Mouse (Mus musculus): ENCODE data around the gene Zfp951.
"Not testable (repeated sequence)": the region's sequence is repeated elsewhere in the genome, so short reads cannot be mapped to it uniquely, and the experiment has no call there.

DNA sequence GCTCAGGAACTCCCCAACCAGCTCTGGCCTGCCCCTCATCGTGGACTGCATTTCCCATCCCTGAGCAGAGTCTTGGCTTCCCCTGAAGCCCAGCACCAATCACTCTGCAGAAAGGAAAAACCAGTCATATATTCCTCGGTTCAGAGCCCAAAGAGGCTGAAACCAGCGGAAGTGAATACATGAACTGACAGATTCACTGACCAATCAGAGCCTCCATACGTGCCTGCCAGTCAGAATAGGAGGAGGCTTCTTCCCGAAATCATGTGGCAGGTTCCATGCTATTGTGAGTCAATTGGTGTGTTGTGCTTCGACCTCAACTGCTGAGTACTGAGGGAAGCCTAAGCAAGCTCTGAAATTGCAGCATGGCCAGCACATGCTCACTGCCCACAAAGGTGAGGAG is 89.7 kb downstream of the Zfp951 start:
- TF ChIP-seq GATA1 (IDR thresholded peaks at IDR 0.05; ENCODE audit: borderline replicate concordance, low read length); CTCF (IDR thresholded peaks at IDR 0.05; ENCODE audit: low read depth, low read length): not testable (repeated sequence)

Data from G1E (cell line).